Mouse (Mus musculus): ENCODE data around the gene Kank2. TPM values are rescaled to one million over a fixed set of nuclear protein-coding genes. Genes with fewer than 3 reads are reported as not detected.

The Kank2 gene
- total and polyA plus RNA-seq, 3 experiments = 7.6 to 16.3 TPM; not detected in 1

DNA sequence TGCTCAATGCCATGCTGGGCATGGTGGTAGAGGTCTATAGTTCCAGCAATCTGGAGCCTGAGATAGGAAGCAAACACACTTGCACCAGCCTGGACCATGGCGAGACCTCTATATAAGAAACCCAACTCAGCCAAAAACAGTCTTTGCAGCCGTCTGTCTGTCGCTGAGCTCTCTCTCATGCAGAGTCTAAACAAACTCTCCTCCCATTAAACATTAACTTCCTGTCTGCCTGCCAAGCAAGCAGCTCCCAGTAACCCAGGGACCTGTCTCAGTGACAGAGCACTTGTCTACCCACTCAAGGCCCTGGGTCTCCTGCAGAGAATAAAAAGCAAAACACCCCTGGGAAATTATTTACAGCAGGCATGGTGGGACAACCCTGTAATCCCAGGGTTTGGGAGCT lies 62.0 kb downstream of the Kank2 start:
- Histone ChIP-seq H3K9me3 (replicated peaks; ENCODE audit: insufficient read depth, low read length) (no peaks in the 10 kb centered on the region), H3K27ac (ENCODE audit: control insufficient read depth, low read depth, low read length) (no peak overlapping the region), H3K36me3 (ENCODE audit: control insufficient read depth in 1 of 2, insufficient read depth in 2 of 2, low read length in 2 of 2) (peaks cover 0 to 84% of the 10 kb centered on the region in 2 experiments; a peak in 2 of 4 replicates), H3K27me3 (ENCODE audit: control insufficient read depth in 1 of 2, insufficient read depth in 2 of 2, low read length in 2 of 2) (no peaks in the 10 kb centered on the region), H3K79me2 (ENCODE audit: control insufficient read depth, insufficient read depth, low read length, poor library complexity) (no peaks in the 10 kb centered on the region), H3K4me3 (ENCODE audit: control insufficient read depth in 1 of 2, insufficient read depth in 1 of 2, low read depth in 2 of 2, low read length in 2 of 2) (no peak overlapping the region), H3K4me1 (ENCODE audit: control insufficient read depth in 1 of 2, insufficient read depth in 2 of 2, low read length in 2 of 2) (peaks cover 0 to 3% of the 10 kb centered on the region in 2 experiments; a peak in 1 of 4 replicates), H3K9ac (ENCODE audit: control insufficient read depth, low read depth, low read length, poor library complexity, severe bottlenecking) (no peak overlapping the region)
- TF ChIP-seq CHD2 (IDR thresholded peaks at IDR 0.05; ENCODE audit: low read length) (no peak), TAL1 (IDR thresholded peaks at IDR 0.05; ENCODE audit: low read length) (no peak), SMC3 (IDR thresholded peaks at IDR 0.05; ENCODE audit: low read depth, low read length) (no peak), POLR2A (IDR thresholded peaks at IDR 0.05; ENCODE audit: control insufficient read depth in 1 of 2, insufficient read depth in 1 of 2, low read depth in 1 of 2, low read length in 2 of 2, poor library complexity in 1 of 2) (no peak), ZC3H11A (IDR thresholded peaks at IDR 0.05; ENCODE audit: low read depth, low read length) (no peak), POLR2AphosphoS2 (IDR thresholded peaks at IDR 0.05; ENCODE audit: low read length) (no peak), MXI1 (IDR thresholded peaks at IDR 0.05; ENCODE audit: low read depth, low read length) (no peak), ZNF384 (IDR thresholded peaks at IDR 0.05; ENCODE audit: low read depth, low read length) (no peak), TBP (IDR thresholded peaks at IDR 0.05; ENCODE audit: low read depth, low read length) (no peak), MAFK (IDR thresholded peaks at IDR 0.05; ENCODE audit: borderline replicate concordance, low read depth, low read length) (no peak), RCOR1 (IDR thresholded peaks at IDR 0.05; ENCODE audit: low read depth, low read length) (no peak), GATA1 (IDR thresholded peaks at IDR 0.05; ENCODE audit: low read depth, low read length) (no peak), USF1 (IDR thresholded peaks at IDR 0.05; ENCODE audit: low read depth, low read length) (no peak), MAZ (IDR thresholded peaks at IDR 0.05; ENCODE audit: low read depth, low read length) (no peak), USF2 (IDR thresholded peaks at IDR 0.05; ENCODE audit: borderline replicate concordance in 1 of 2, insufficient read depth in 1 of 2, low read depth in 1 of 2, low read length in 2 of 2) (no peak), ETS1 (IDR thresholded peaks at IDR 0.05; ENCODE audit: low read depth, low read length) (no peak), CTCF (IDR thresholded peaks at IDR 0.05 in 2 of 3, conservative IDR thresholded peaks at IDR 0.05 in 1 of 3; ENCODE audit: control insufficient read depth in 1 of 3, insufficient read depth in 1 of 3, low read depth in 2 of 3, low read length in 3 of 3, poor library complexity in 1 of 3, severe bottlenecking in 1 of 3) (no peak)
- no peak for DNase-seq (ENCODE audit: low read depth, low spot score)

DNA sequence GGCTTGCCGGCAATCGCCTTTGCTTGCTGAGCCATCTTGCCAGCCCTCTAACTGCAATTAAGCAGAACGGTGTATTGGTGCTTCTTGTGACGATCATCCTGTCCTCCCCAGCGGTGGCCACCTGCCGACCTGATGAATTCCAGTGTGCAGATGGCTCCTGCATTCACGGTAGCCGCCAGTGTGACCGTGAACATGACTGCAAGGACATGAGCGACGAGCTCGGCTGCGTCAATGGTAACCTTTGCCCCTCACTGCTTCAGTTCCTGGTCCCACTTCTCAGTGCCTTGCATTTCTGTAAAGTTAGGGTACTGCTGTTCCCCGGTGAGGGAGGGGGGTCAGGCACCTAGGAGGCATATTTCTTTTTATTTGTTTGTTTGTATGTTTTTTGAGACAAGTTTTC lies 63.4 kb downstream of the Kank2 start:
- no peak for DNase-seq (ENCODE audit: low read depth, low spot score)
- peaks cover 0 to 89% of the 10 kb centered on the region in 2 experiments; a peak in 2 of 4 replicates for H3K36me3 ChIP-seq (ENCODE audit: control insufficient read depth in 1 of 2, insufficient read depth in 2 of 2, low read length in 2 of 2)
- H3K9me3 ChIP-seq (replicated peaks; ENCODE audit: insufficient read depth, low read length) = no peaks in the 10 kb centered on the region
- H3K4me1 ChIP-seq (ENCODE audit: control insufficient read depth in 1 of 2, insufficient read depth in 2 of 2, low read length in 2 of 2) = no peaks in the 10 kb centered on the region
- TF ChIP-seq JUND (IDR thresholded peaks at IDR 0.05; ENCODE audit: low read depth, low read length) = no peak
- TF ChIP-seq HCFC1 (IDR thresholded peaks at IDR 0.05; ENCODE audit: low read depth, low read length) = no peak
- TF ChIP-seq MEF2A (IDR thresholded peaks at IDR 0.05; ENCODE audit: extremely low read depth, insufficient replicate concordance, low read depth, low read length, poor library complexity, severe bottlenecking) = no peak
- no peak for TF ChIP-seq CHD2 (IDR thresholded peaks at IDR 0.05; ENCODE audit: low read length)
- TF ChIP-seq BHLHE40 (IDR thresholded peaks at IDR 0.05; ENCODE audit: borderline replicate concordance, low read depth, low read length) = no peak
- no peak for TF ChIP-seq TBP (IDR thresholded peaks at IDR 0.05; ENCODE audit: low read depth, low read length)
- no peak for TF ChIP-seq NELFE (IDR thresholded peaks at IDR 0.05; ENCODE audit: low read depth, low read length)
- TF ChIP-seq SMC3 (IDR thresholded peaks at IDR 0.05; ENCODE audit: low read depth, low read length) = no peak
- TF ChIP-seq MAZ (IDR thresholded peaks at IDR 0.05; ENCODE audit: low read depth, low read length) = no peak
- TF ChIP-seq GATA1 (IDR thresholded peaks at IDR 0.05; ENCODE audit: low read depth, low read length) = no peak
- no peak for TF ChIP-seq POLR2A (IDR thresholded peaks at IDR 0.05; ENCODE audit: control insufficient read depth in 1 of 2, insufficient read depth in 1 of 2, low read depth in 1 of 2, low read length in 2 of 2, poor library complexity in 1 of 2)
- H3K27me3 ChIP-seq (ENCODE audit: control insufficient read depth in 1 of 2, insufficient read depth in 2 of 2, low read length in 2 of 2) = no peaks in the 10 kb centered on the region
- H3K79me2 ChIP-seq (ENCODE audit: control insufficient read depth, insufficient read depth, low read length, poor library complexity) = peaks cover 7% of the 10 kb centered on the region; the same call in 1 of the 2 replicates
- no peak overlapping the region for H3K4me3 ChIP-seq (ENCODE audit: control insufficient read depth in 1 of 2, insufficient read depth in 1 of 2, low read depth in 2 of 2, low read length in 2 of 2)
- H3K9ac ChIP-seq (ENCODE audit: control insufficient read depth, low read depth, low read length, poor library complexity, severe bottlenecking) = no peak overlapping the region
- no peak overlapping the region for H3K27ac ChIP-seq (ENCODE audit: control insufficient read depth, low read depth, low read length)

All from MEL (cell line).